Mouse (Mus musculus): Measurements from ENCODE around the gene Pnpla5.
"Not testable (repeated sequence)": the region's sequence is repeated elsewhere in the genome, so short reads cannot be mapped to it uniquely, and the experiment has no call there.

Gene Pnpla5

GRCm38 (mm10) chr15:84115727-84116126, 7.2 kb downstream of the Pnpla5 start:
- DNase-seq = peak; percentile 34

- no peak for DNase-seq
Measured at GRCm38 (mm10) chr15:84113873-84114272, 9.1 kb downstream of the Pnpla5 start.

GRCm38 (mm10) chr15:84108899-84109298, 14.1 kb downstream of the Pnpla5 start:
- peak; percentile 73 for DNase-seq

- DNase-seq = no peak
Measured at GRCm38 (mm10) chr15:84105924-84106500, 17.0 kb downstream of the Pnpla5 start.

- DNase-seq = peak; percentile 61
Measured at GRCm38 (mm10) chr15:84105105-84105923, 17.7 kb downstream of the Pnpla5 start, which contains the start of gene Sult4a1. Sult4a1 (minus strand) TSS chr15:84105754.

DNA sequence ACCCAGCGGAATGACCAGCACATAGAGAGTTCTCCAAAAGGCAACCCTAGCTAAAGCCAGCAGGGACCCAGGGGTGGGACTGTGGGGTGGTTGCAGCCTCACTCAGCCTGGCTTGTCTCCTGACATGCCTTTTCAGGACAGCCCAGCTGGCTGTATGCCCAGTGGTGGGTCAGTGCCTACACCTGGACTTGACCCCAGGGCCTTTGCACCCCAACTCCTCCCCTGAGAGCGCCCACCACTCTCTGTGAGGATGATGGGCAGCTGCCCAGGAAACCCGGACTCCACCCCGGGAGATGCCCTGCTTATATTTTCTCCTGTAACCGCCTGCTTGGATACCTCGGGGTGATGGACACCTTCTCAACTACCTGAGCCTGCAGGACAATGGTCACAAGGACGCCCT, 18.3 kb downstream of the Pnpla5 start:
- DNase-seq = no peak

- not testable (repeated sequence) for DNase-seq
Measured at GRCm38 (mm10) chr15:84097536-84097935, 25.4 kb downstream of the Pnpla5 start.

GRCm38 (mm10) chr15:84096051-84096450, 26.9 kb downstream of the Pnpla5 start:
- DNase-seq = no peak

- DNase-seq = no peak
Measured at GRCm38 (mm10) chr15:84094921-84095320, 28.1 kb downstream of the Pnpla5 start.

GRCm38 (mm10) chr15:84086775-84087174, 36.2 kb downstream of the Pnpla5 start:
- no peak for DNase-seq

DNA sequence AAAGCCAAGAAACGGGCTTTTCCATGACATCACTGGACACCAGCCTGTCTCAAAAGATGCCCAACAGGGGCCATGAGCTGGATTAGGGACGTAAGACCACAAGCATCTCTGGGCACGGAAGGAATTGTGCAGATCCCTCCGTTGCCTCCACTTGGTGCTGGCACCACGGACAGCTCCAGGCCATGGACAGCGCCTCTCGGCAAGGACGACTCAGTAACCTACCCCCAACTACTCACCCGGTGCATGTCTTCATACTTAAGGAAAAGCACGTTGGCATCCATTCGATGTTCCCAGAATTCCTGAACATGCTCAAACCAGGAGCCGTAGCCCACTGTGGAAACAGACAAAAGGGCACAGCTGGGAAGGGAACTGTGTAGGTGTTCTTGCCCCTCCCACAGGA, 36.6 kb downstream of the Pnpla5 start:
- DNase-seq = peak; percentile 63

- DNase-seq = no peak
Measured at GRCm38 (mm10) chr15:84080069-84080468, 42.9 kb downstream of the Pnpla5 start.

- no peak for DNase-seq
Measured at GRCm38 (mm10) chr15:84079519-84079918, 43.5 kb downstream of the Pnpla5 start.

DNA sequence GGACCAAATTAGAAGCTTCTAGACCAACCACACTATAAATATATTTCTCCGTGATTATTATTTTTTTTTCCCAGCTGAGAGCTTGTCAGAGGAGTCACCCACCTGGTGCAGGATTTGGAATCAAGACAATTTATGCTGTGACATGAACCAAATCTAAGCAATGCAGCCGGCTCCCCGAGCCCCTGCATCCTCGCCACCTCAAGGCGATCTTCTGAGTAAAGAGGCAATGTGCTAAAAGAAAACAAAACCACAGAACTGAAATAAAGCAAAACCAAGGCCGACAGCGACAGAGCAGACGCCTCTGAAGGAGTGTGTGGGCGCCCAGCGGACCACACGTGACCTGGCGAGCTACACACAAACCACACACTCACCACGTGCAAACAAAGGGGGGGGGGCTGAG, 44.3 kb downstream of the Pnpla5 start:
- no peak for DNase-seq

DNA sequence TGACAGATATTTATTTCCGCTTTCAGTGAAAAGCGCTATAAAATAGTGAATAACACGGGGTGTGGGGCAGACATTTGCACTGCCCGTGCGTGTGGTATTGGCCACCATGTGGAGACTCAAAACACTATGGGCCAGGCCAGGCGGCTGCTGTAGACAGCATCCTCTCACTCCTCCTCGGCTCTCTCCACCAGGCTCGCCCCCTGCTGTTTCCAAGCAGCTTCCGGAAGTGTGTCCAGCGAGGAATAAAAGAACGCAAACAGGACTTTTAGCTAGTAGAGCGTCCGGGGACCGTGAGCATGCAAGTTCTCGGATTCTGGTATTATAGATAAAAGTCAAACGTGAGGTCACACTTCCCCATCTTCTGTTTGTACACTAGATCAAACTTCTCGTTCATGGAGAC, 45.8 kb downstream of the Pnpla5 start:
- no peak for DNase-seq

DNA sequence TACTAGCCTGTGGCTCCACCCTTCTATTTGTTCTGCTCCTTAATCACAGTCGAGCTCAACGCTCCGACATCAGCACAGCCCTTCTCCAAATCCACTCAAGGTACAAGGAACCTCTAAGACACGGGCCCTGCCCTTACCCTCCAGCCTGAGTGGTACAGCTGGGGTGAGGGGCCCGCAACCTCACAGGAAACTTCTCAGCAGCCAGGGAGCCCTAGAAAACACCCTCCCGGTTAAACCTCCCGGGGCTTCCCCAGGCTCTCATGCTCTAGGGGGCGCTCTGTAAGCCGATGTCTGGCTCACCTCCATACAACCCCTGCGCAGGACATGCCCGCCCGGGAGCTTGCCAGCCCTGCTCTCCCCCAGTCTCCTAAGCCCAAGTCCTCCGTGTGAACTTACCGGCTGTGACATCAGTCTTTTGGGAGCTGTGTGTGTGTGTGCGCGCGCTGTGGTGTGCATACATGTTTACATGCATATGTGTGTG, 48.2 kb downstream of the Pnpla5 start:
- DNase-seq = peak; percentile 68

- peak; percentile 76 for DNase-seq
Measured at GRCm38 (mm10) chr15:84073911-84074704, 48.9 kb downstream of the Pnpla5 start.

- DNase-seq = no peak
Measured at GRCm38 (mm10) chr15:84073058-84073457, 49.9 kb downstream of the Pnpla5 start.

DNA sequence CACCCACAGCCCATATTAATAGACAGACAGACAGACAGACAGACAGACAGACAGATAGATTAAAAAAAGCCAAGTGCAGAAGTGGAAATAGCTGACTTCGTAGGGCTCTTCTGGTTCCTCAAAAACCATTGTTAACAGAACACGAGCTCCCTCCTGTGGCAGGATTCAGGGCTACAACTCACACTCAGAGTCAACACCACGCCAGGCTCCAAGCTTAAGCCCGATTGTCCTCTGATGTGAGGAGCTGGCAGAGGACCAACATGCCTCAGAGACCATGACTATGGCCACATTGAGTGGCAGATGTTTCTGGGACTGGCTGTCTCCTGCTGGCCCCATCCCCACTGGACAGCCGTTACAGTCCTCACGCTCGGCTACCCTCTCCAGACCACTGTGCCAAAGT, 50.7 kb downstream of the Pnpla5 start:
- peak; percentile 80 for DNase-seq

GRCm38 (mm10) chr15:84070116-84070676, 52.8 kb downstream of the Pnpla5 start:
- DNase-seq = peak; percentile 44

- no peak for DNase-seq
Measured at GRCm38 (mm10) chr15:84069455-84070050, 53.4 kb downstream of the Pnpla5 start.

DNA sequence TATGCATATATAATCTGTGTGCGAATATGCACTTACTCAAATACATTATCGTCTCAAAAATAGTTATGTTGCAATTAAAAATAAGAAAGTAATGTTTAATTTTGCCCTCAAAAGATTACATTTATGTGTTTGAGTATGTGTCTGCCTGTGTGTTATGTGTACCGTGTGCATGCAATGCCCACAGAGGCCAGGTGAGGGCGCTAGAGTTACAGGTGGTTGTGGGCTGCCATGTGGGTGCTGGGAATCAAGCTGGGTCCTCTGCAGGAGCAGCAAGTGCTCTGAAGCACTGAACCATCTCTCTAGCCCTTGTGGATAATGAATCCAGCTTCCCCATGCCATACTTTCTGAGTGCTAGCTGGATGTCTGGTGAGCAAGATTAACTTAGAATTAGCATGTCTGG, 57.3 kb downstream of the Pnpla5 start:
- DNase-seq = no peak

GRCm38 (mm10) chr15:84065140-84065539, 57.8 kb downstream of the Pnpla5 start, which contains the start of gene Efcab6:
Efcab6 (minus strand) TSS chr15:84065379.
- DNase-seq = peak; percentile 73

All from embryo, embryonic 11 days (tissue).